Mouse (Mus musculus) adrenal gland, adult 2 months (tissue): ENCODE data around the gene Bmp5. TPM values are rescaled to one million over a fixed set of nuclear protein-coding genes. Genes with fewer than 3 reads are reported as not detected.
A peak's percentile ranks its signal among the peaks of the same experiment; 100 is the strongest.
"Not testable (repeated sequence)": the region's sequence is repeated elsewhere in the genome, so short reads cannot be mapped to it uniquely, and the experiment has no call there.

ENCODE experiments used
- DNase-seq: peaks from one replicate; pipeline ENCODE4 v3.0.0; 2021
- long read RNA-seq: library from polyadenylated mRNA; stranded (forward); transcript quantifications from one replicate; pipeline ENCODE4 v2.0.0, GENCODE M21; 2021
- polyA plus RNA-seq: library from polyadenylated mRNA; depleted of rRNA; stranded (reverse); fragments of >200 nt; gene quantifications from 2 replicates; pipeline ENCODE4 v1.2.3, GENCODE M21; 2012; rRNA removed
- total RNA-seq, 2 experiments: library from RNA; stranded (reverse); gene quantifications; 2 replicates each; pipeline ENCODE4 v1.2.3; 2021

The Bmp5 gene
- under 1 TPM; 0.58 to 0.83 TPM for total RNA-seq
- 0.15 and 0.21 TPM in 2 replicates for polyA plus RNA-seq
- long read RNA-seq, partial matches to known transcripts: 1 of 2 reads
- long read RNA-seq, other reads (novel, unspliced or antisense): 1 of 2 reads

DNA sequence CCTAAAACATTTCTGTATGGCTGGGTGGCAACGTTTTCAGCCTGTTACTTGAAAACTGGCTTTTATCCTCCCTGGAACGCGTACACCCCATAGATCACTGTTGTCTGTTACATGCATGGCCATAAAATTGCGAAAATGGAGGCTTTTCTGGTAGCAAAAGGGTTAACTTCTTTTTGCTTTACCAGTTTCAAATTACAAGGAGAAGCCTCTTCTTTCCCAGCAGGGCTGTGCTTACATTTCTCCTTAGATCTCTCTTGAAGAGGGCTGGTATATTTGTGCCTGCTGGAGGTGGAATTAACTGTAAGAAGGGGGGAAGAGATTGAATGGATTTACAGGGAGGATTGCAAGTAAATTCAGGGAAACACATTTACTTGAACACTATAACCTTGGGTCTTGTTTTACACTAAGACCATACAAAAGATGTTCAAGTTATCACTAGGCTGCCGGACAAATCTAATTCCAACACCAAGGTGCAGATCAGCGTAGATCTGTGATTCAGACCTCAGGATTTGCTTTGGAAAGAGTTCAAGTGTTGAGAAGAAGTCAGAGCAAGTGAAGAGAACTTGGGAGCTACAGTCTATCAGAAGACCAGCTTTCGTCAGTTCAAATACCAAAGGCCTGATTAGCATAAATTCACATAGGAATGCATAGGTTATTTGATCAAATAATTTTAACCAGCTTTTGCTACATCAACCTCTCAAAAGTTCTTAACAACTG lies at the start of gene Bmp5:
TSS of gene Bmp5 (plus strand) at position 236 of the 717 bp plus-strand sequence.
- no peak for DNase-seq

DNA sequence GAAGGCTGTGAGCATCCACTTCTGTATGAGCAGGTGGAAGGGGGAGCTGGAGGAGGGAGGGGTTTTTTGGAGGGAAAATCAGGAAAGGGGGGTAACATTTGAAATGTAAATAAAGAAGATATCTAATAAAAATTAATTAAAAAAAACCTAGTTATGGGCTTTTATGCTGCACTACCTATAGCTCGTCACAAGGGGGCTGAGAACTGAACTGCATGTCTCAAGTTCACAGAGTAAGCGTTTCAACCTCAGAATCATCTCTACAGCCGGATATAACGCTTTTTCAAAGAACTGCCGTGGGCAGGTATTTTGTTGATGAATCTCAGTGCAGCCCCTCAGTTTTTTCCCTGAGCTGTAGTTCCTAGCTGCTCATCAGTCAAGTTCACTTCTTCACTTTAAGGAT lies 15.1 kb upstream of the Bmp5 start:
- no peak for DNase-seq

DNA sequence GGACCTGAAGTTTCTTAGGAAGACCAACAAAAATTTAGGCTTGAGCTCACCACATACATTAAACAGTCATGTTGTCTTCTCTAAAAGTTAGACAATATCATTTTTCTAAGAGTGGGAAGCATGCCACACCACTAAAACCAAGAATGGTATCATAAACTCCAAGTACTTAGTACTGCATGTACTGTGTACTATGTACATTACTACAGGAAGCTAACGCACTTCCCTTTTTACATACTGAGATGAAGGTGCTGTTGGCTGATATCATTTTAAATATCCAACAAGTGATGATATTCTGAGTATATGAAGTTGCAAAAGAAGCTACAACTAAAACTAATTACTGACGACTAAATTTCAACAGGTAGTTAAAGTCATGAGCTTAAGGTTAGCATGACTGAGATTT lies 13.6 kb upstream of the Bmp5 start:
- DNase-seq: no peak

DNA sequence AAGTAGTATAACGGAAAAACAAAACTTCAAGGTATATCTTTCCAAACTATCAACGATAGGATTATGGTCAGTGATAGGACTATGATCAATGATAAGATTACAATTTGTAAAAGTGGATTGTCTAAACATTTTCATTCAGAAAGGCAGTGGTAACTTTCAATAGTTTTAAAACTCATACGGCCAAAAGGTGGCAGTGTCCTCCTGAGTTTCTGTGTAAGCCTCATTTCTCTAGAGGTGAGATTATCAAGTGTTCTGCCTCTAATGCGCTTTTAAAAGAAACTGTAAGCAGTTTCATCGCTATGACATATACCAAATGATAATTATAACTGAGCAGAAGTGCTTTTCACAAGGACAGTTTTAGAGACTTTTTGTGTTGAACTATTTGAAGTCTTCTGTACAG lies 12.7 kb upstream of the Bmp5 start:
- DNase-seq: no peak

DNA sequence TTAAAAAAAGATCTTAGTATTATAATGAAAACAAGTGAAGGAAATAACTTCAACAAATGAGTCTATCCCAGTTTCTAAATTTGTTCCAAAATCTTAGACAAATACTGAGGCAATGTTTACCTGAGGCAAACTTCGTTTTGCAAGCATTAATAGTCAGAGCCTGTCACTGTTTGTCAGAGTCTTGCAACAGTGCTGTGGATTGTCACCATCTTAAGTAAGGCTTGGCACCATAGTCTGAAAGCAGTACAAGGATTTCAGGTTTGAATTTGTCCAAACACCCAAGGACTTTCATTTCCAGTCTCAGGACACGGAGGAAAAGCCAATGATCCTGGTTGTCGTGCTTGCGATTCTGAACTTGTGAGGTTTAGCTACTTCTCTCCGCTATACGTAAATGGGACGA lies 10.4 kb upstream of the Bmp5 start:
- no peak for DNase-seq

DNA sequence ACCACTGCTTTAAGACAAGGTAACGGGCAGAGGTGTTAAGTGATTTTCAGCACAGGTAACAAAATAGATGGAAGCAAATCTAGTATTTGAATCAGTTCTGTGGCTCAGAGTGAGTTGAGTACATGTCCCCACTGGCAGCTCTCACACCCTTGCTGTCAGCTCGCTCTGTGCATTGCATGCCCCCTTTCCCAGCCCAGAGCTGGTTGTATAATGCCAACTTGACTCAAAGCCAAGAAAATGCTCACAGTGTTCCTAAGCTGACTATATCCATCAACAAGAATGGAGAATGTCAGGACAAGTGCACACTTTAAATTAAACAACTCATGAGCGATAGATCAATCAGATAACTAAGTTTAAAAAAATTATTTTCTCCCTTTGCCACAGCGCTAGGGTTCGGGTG lies 8.6 kb upstream of the Bmp5 start:
- no peak for DNase-seq

DNA sequence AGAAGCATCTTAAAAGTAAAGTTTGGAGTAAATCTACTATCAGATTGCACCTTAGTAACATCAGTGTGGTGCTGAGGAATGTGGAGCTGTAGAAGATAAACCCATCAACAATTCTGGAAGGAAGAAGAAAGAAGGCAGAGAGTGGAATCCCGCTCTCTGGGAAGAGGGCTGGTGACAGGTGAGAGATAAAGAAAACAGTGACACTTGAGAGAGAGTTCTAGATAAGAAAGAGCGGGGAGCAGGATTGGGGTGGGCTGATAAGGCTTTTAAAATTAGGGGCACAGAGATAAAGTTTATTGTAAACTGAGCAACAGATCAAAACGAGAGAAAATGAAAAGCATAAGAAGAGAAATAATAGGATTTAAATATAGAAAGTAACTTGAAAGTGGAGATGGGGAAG lies 6.1 kb upstream of the Bmp5 start:
- DNase-seq: no peak

DNA sequence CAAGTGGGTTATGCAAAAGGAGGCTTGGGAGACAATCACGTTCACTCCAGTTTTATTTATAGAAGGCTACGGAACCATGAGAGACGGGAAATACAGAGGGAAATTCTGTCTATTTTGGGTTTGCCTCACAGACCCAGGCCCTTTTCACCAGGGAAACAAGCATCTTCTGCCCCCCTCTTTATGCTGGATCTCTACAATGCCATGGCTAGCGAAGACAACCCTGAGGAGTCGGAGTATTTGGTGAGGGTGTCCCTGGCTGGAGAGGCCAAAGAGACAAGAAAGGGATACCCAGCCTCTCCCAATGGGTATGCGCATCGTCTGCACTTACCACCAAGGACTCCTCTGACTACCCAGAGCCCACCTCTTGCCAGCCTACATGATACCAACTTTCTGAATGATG lies 989 bp downstream of the Bmp5 start:
- DNase-seq: no peak

DNA sequence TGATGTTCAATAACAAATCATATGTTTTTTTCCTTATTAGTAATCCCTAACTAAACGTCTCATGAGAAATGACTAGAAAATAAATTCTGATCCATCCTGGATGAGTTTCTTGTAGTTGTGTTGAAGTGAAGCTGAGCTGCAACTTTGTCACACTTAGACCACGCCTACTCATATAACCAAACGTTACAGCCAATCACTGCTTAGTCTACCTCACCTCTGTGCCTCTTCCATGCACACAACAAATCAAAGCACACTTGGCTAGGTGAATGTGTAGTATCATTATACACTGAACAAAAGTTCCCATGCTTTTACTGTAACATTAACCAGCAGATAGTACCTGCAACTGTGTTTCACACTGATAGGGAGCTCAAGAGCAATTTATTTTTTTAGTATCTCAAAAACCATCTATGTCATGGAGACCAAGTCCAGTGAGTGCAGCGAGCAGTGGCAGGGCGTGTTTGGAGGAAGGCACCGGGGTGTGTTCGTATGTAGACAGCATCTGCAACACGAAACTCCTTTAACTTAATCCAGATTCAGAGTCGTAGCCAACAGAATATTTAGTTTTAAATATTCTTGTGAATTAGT lies 3.7 kb downstream of the Bmp5 start:
- no peak for DNase-seq

DNA sequence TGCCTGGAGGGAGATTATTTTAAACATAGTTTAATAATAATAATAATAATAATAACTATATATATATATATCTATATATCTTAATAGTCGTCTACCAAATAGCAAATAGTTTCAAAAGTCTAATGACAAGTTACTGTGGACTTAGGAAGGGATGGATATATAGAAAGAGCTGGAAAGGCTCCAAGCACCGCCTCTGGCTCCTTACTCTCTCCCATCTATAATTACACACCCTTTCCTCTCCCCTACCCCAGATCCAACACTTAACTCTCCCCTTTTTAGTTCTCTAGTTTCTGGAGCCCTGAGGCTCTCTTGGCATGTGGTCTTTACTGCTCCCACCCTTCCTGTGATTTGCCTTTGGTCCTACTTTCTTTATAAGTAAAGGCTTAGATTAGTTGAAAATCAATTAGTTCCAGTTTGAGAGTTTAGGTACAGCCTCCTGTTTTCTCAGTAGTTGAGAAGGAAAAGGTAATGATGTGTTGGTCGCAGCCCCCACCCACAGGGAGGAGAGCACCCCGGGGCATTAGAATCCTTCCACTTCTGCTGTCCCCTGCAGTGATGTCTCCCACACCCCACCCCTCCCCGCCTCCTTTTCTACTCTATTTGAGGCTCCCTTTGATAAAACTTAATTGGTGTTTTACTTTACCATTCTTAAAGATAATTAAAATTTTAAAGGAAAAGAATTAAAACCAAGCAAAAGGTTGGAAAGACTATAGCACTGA lies 5.6 kb downstream of the Bmp5 start:
- no peak for DNase-seq

DNA sequence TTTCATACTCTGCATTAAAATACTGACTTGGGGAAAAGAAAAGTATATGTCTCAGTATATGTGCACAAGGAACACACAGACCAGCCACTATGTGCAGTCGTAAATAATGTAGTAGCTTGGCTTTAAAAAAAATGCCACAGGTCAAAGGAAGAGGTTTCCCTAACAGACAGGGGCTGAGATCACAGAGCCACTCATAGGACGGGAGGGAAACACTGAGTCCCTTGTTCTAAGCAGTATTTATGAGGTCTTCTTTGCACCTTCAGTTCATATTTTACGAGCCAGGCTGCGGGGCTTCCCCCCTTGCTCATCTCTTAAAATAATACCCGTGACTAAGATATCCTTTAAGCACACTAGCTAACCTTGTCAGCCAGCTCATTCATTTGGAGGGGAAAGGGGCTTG lies 6.4 kb downstream of the Bmp5 start:
- DNase-seq: no peak

DNA sequence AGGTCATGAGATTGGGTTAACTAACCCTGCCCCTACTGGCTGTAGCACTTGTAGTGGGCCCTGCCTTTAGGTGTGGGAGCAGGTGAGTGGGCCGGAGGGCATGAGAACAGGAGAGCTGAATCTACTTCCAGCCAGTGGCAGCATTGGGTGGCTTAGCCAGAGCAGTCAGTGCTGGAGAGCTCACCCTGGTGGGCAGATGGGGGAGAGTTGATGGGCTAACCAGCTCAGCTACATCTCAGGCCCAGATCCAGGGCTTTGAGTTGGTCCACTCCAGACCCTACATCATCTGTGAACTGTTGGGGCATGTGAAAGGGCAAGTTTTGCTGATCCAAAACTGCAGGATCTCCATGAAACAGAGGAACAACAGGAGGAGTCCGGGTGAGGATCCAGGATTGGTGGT lies 8.4 kb downstream of the Bmp5 start:
- no peak for DNase-seq

DNA sequence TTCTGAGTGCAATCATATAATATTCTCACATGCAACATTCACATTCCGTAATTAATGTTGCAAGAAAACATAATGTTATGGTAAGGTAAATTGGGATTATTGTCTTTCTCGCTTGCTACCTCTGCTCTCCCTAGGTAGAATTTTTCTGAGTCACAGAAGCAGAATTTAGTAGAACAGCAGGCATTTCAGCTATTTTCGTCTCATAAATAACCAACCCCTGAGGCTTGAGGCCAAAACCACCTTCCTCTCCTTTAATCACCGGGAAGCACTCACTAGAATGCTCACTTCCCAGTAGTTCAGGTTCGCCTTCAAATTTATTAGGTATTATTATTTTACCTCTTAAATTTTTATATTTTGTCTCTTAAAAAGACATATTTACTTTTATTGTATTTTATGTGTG lies 10.8 kb downstream of the Bmp5 start:
- DNase-seq: no peak

DNA sequence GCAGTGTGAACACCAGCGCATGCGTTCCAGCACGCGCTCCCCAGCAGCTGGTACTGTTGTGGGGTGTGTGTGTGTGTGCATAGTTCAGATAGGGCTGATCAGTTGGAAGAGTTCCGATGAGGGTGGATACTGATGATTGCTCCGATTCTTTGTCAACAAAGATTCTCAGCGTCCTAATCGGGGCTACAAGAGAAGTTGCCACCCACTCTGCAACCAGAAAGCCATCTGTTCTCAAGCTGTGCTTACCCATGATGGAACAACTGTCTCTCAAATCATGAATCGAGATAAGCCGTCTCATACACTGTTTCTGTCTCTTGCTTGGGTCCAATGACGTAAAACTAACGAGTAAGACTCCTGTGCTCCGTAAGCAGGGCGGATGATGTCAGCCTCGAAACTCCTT lies 12.0 kb downstream of the Bmp5 start:
- no peak for DNase-seq

DNA sequence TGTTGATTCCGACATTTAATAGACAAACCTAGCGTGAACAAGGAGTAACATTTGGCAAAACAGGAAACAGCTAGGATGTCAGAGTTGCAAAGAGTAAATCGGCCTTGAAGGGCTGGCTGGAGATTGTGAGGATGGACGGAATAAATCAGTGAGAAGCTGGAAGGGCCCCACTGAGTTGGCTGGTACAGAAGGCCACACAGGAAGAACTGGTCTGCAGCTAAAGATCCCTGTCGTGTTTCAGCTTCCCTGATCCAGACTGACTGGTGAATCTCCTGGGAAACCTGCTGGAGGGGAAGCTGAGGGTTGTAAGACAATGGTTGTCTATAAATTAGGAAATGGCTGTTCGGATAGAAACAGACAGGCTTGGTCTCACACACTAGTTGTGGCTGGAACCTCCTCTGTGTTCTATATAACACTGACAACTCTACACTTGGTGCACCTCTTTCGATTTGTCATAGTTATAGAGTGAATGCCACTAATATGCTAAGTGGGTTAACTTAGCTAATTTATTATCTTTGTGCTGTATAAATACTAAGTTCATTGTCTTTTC lies 14.8 kb downstream of the Bmp5 start:
- peak; percentile 46 for DNase-seq

DNA sequence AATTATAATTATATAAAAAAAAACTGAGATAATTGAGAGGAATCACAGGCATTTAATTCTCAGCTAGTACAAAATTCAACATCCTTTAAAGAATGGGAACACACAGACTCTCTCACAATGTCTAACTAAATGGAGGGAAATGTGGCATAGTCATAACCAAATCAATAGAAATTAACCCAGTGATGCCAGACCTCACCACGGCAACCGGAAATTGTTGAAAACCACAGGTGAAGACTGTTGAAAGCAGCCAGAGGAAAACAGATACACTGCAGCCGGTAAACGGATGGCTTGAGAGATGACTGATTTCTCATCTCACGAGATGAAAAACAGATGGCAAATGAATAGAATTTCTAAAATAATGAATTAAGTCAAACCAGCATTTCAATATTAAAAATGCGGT lies 29.8 kb downstream of the Bmp5 start:
- no peak for DNase-seq

DNA sequence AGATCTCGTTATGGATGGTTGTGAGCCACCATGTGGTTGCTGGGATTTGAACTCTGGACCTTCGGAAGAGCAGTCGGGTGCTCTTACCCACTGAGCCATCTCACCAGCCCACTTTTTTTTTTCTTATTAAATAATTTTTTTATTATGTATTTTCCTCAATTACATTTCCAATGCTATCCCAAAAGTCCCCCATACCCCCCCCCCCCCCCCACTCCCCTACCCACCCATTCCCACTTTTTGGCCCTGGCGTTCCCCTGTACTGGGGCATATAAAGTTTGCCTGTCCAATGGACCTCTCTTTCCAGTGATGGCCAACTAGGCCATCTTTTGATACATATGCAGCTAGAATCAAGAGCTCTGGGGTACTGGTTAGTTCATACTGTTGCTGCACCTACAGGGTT lies 33.0 kb downstream of the Bmp5 start:
- not testable (repeated sequence) for DNase-seq

DNA sequence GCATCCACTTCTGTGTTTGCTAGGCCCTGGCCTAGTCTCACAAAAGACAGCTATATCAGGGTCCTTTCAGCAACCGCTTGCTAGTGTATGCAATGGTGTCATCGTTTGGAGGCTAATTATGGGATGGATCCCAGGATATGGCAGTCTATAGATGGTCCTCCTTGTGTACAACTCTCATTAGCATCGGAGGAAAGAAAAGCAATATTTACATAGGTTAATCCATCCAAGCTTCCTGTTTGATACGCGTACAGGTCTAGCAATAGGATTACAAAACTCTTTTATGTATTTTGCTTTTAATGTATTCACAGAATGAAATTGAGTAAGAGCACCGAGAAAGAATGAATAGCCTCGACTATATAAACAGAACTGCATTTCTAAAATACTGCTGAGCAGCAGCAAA lies 33.5 kb downstream of the Bmp5 start:
- no peak for DNase-seq

DNA sequence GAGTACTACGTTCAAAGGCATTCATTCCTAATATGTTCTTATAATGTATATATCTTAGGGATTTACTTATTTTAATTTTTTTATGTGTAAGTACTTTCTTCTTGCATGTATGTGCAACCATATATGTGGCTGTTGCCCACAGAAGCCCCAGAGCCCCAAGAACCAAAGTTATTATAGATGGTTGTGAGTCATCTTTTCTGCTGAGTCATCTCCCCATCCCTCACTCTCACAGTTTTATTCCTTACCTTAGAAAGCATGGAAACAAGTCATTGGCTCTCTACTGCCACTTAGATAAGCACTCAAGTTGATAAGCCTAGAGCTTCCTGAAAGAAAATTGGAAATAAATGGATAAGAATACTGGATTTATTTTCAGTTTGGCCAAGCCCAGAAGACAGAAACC lies 40.0 kb downstream of the Bmp5 start:
- DNase-seq: no peak

DNA sequence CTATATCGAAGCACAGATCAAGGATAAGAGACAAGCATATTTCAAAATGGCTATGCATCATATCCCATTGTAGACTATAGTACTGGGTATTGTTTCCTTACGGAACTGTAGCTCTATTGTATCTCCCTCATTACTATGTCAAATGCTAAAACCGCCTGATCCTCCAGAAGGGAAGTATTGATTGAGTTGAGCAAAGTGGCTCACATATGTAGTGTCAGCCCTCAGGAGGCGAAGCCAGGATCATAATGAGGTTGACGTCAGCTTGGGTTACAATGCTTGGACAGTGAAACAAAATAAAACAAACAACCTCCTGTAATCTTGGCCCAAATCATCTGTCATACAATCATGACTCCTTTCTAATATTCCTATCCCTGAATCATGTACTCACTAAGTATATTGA lies 43.2 kb downstream of the Bmp5 start:
- DNase-seq: no peak

DNA sequence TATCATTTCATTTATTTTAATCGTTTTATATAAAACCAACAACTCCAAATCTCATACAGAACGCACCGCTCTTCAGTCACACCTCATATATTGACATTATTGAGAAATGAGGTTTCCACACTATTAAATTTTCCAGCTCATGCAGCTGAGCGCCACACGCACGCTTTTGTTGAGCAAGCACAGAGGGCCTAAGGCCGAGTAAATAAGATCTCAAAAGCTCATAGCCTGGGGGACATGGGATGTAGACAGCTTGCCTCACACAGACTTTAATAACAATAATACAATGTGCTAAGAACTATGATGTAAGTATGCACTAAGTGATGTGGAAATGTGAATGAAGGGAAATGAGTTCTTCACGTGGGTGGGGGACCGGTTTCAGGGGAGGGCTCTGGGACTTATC lies 57.3 kb downstream of the Bmp5 start:
- no peak for DNase-seq

DNA sequence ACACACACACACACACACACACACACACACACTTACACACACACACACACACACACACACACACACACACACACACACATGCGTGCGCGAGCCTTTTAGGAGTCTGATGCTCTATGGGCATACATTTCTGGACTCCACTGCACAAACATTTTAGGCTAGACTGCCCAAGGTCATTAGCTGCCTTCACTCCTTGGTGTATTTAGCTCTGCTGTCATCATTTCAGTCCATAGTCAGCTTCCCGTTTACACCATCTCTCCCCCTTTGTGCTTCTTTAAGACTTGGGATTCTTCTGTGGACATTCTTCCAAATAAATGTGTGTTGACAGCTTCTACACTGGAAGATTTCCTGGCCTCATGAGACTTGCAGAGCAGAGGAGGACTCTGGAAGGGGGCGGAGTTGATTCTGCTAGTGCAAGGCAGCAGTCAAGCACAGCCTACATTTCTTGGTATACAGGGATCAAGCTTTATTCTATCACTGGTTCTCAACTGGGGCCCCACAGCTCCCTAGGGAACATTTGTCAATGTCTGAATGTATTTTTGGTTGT lies 58.1 kb downstream of the Bmp5 start:
- no peak for DNase-seq

DNA sequence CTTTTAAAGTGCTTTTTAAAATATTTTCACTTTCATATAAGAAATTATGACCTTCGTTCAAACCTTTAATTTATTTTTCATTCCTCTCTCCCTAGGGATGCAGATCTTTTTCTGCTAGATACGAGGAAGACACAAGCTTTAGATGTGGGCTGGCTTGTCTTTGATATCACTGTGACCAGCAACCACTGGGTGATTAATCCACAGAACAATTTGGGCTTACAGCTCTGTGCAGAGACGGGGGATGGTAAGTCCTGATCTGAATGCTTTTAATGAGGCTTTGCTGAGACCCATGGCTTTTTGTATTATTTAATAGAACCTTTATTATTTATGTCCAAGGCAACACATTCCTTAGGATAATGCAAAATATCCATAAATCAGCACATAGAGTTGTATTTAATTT lies 64.3 kb downstream of the Bmp5 start:
- no peak for DNase-seq
